Comparison of ENCODE assay signal across 24 mouse cellular contexts in genomic region chr1:138582225-138582624, GRCm38 (mm10). TPM values are rescaled to one million over a fixed set of nuclear protein-coding genes. Genes with fewer than 3 reads are reported as not detected.
A peak's percentile ranks its signal among the peaks of the same experiment; 100 is the strongest.
DNase-seq lines count a peak whose midpoint lies in the region; ATAC-seq and TF ChIP-seq lines count a peak whose summit lies in the region.
"Had no signal": no experiment of that assay in that cellular context is flagged by ENCODE, and none has a peak within 500 bp of the region (broad histone marks: within the 10 kb centered on the region; RNA-seq: fewer than 3 reads in every experiment).

No protein-coding gene starts in this region.

- no peak for TF ChIP-seq RAD21 in CH12.LX (IDR thresholded peaks at IDR 0.05; ENCODE audit: low read depth, low read length)

- H3K36me3 ChIP-seq in lung, postnatal 0 days (ENCODE audit: insufficient read depth, low read length) = no peaks in the 10 kb centered on the region
- peaks cover 5 to 47% of the 10 kb centered on the region in 2 experiments for H3K36me3 ChIP-seq in CH12.LX (replicated peaks in 1 of 2; ENCODE audit: control insufficient read depth in 1 of 2, insufficient read depth in 1 of 2, low read length in 1 of 2)
- H3K36me3 ChIP-seq: embryonic facial prominence, embryonic 13.5 days; heart, embryonic 10.5 days; hindbrain, embryonic 12.5 days; hindbrain, embryonic 15.5 days had no signal

- peak; percentile 49; the same call in 1 of the 2 replicates for ATAC-seq in lung, postnatal 0 days
- ATAC-seq in megakaryocyte progenitor cell, adult 5-6 weeks (replicated peaks; ENCODE audit: poor library complexity) = peak; percentile 70
- ATAC-seq: activated CD4-positive, CD25-positive, alpha-beta regulatory T cell, adult 4 months; forebrain, embryonic 14.5 days; forebrain, postnatal 0 days; intestine, postnatal 0 days had no signal

- 75% methylated on average over 7 of the region's 7 CpGs for WGBS in lung, postnatal 0 days

- dilution Hi-C loops in CH12.LX (cut with MboI; ENCODE audit: extremely low pct_ligation_motif_present, extremely low pct_unique_long_range_greater_than_20kb, low sequenced_read_pairs) = no loop called here

- no peak overlapping the region for H3K4me3 ChIP-seq in lung, postnatal 0 days (ENCODE audit: low read depth, low read length)
- H3K4me3 ChIP-seq in CH12.LX (replicated peaks in 1 of 3; ENCODE audit: low read depth in 2 of 3, low read length in 2 of 3, poor library complexity in 1 of 3) = no peak overlapping the region
- H3K4me3 ChIP-seq: embryonic facial prominence, embryonic 13.5 days; gastrocnemius, adult 2 months; heart, adult 2 months; heart, embryonic 10.5 days; heart, embryonic 13.5 days; hindbrain, embryonic 12.5 days; hindbrain, embryonic 15.5 days had no signal

- no peak overlapping the region for H3K9ac ChIP-seq in lung, postnatal 0 days (replicated peaks; ENCODE audit: low read depth)
- peak overlapping the region; percentile 27 for H3K9ac ChIP-seq in CH12.LX (ENCODE audit: insufficient read depth, low read depth)
- H3K9ac ChIP-seq: embryonic facial prominence, embryonic 13.5 days; forebrain, postnatal 0 days; heart, embryonic 13.5 days; hindbrain, embryonic 12.5 days; hindbrain, embryonic 15.5 days had no signal

- no peaks in the 10 kb centered on the region for H3K27me3 ChIP-seq in lung, postnatal 0 days (replicated peaks; ENCODE audit: insufficient read depth, low read length)
- H3K27me3 ChIP-seq in CH12.LX (replicated peaks) = no peaks in the 10 kb centered on the region
- H3K27me3 ChIP-seq: embryonic facial prominence, embryonic 13.5 days; heart, embryonic 13.5 days; hindbrain, embryonic 12.5 days; hindbrain, embryonic 15.5 days had no signal

- peak; percentile 36 for DNase-seq in lung, postnatal 0 days (ENCODE audit: low spot score)
- no peak for DNase-seq in lung, postnatal 10 days
- DNase-seq in CH12.LX (ENCODE audit: extremely low read depth) = no peak
- DNase-seq in fat pad, adult 2 months (ENCODE audit: extremely low read depth, low read depth, low spot score) = peak; percentile 68
- DNase-seq in urinary bladder, adult 2 months (ENCODE audit: low spot score) = no peak
- no peak for DNase-seq in right cerebral cortex, postnatal 10 days (ENCODE audit: low spot score in 2 of 2)
- DNase-seq: adrenal gland, adult 8-10 months; adrenal gland, postnatal 25 days; cerebellum, adult 18-20 months; cerebellum, adult 9-11 months; cerebellum, postnatal 25 days; forebrain, postnatal 0 days; gastrocnemius, adult 2 months; gastrocnemius, postnatal 14 days; heart, adult 2 months had no signal

- no peak overlapping the region for H3K27ac ChIP-seq in lung, postnatal 0 days (ENCODE audit: low read length)
- 0 out of 2 replicates have a peak overlapping the region, but pooled peaks have one; percentile 20 for H3K27ac ChIP-seq in CH12.LX (ENCODE audit: insufficient read depth, low read depth)
- H3K27ac ChIP-seq: embryonic facial prominence, embryonic 13.5 days; gastrocnemius, adult 2 months; heart, adult 2 months; heart, embryonic 10.5 days; heart, embryonic 13.5 days; hindbrain, embryonic 12.5 days; hindbrain, embryonic 15.5 days had no signal

- TF ChIP-seq EP300 in lung, postnatal 0 days (IDR thresholded peaks at IDR 0.05) = no peak
- TF ChIP-seq EP300 in CH12.LX (IDR thresholded peaks at IDR 0.05; ENCODE audit: low read length) = no peak

- TF ChIP-seq CTCF in lung, postnatal 0 days (IDR thresholded peaks at IDR 0.05) = no peak
- 0 out of 4 replicates have a peak, but pooled peaks of 1 of the 2 experiments have one; percentile 16 for TF ChIP-seq CTCF in CH12.LX (conservative IDR thresholded peaks at IDR 0.05 in 1 of 2, IDR thresholded peaks at IDR 0.05 in 1 of 2; ENCODE audit: low read depth in 2 of 2, low read length in 2 of 2)

- peaks cover 66% of the 10 kb centered on the region for H3K79me2 ChIP-seq in CH12.LX (replicated peaks; ENCODE audit: control insufficient read depth, extremely low read depth, insufficient read depth, poor library complexity, severe bottlenecking)

- no peaks in the 10 kb centered on the region; the same call in 1 of the 2 replicates for H3K4me1 ChIP-seq in lung, postnatal 0 days (ENCODE audit: insufficient read depth, low read depth, low read length)
- H3K4me1 ChIP-seq in CH12.LX (ENCODE audit: control insufficient read depth in 1 of 2, insufficient read depth in 2 of 2) = peaks cover 16 to 82% of the 10 kb centered on the region in 2 experiments; a peak in 3 of 4 replicates
- H3K4me1 ChIP-seq: embryonic facial prominence, embryonic 13.5 days; hindbrain, embryonic 12.5 days; hindbrain, embryonic 15.5 days had no signal

- in situ Hi-C loops in CH12.LX (cut with MboI; ENCODE audit: low pct_ligation_motif_present, low pct_unique_long_range_greater_than_20kb, low sequenced_read_pairs) = no loop called here

- H3K4me2 ChIP-seq in lung, postnatal 0 days (replicated peaks; ENCODE audit: low read depth, low read length) = no peak overlapping the region
- H3K4me2 ChIP-seq in CH12.LX (ENCODE audit: insufficient read depth, low read depth, poor library complexity, severe bottlenecking) = peak overlapping the region; percentile 59
- H3K4me2 ChIP-seq: embryonic facial prominence, embryonic 13.5 days; hindbrain, embryonic 12.5 days; hindbrain, embryonic 15.5 days had no signal

- H3K9me3 ChIP-seq in lung, postnatal 0 days (ENCODE audit: low read length) = no peaks in the 10 kb centered on the region
- H3K9me3 ChIP-seq in CH12.LX (replicated peaks; ENCODE audit: low read length) = no peaks in the 10 kb centered on the region
- H3K9me3 ChIP-seq: embryonic facial prominence, embryonic 13.5 days; heart, embryonic 10.5 days; heart, embryonic 13.5 days; hindbrain, embryonic 12.5 days; hindbrain, embryonic 15.5 days had no signal

- TF ChIP-seq POLR2A in CH12.LX (IDR thresholded peaks at IDR 0.05; ENCODE audit: low read depth, low read length) = no peak

TF ChIP-seq in CH12.LX, 34 proteins besides CTCF, POLR2A, EP300 and RAD21:
- no peak; the same call in 1 of the 2 replicates for TF ChIP-seq IRF4 (IDR thresholded peaks at IDR 0.05; ENCODE audit: low read depth, low read length)
- no peak for TF ChIP-seq TBP (conservative IDR thresholded peaks at IDR 0.05; ENCODE audit: low read depth, low read length)
- TF ChIP-seq USF2 (conservative IDR thresholded peaks at IDR 0.05; ENCODE audit: low read depth, low read length) = no peak
- TF ChIP-seq BHLHE40 (IDR thresholded peaks at IDR 0.05; ENCODE audit: low read depth, low read length) = no peak
- no peak for TF ChIP-seq MAX (IDR thresholded peaks at IDR 0.05; ENCODE audit: low read length)
- TF ChIP-seq SIN3A (IDR thresholded peaks at IDR 0.05; ENCODE audit: low read length) = no peak
- TF ChIP-seq RCOR1 (conservative IDR thresholded peaks at IDR 0.05; ENCODE audit: low read depth, low read length) = no peak
- no peak for TF ChIP-seq JUND (conservative IDR thresholded peaks at IDR 0.05; ENCODE audit: low read depth, low read length)
- no peak for TF ChIP-seq ELF1 (IDR thresholded peaks at IDR 0.05; ENCODE audit: low read depth, low read length)
- no peak for TF ChIP-seq MYC (IDR thresholded peaks at IDR 0.05; ENCODE audit: low read depth, low read length)
- no peak for TF ChIP-seq USF1 (IDR thresholded peaks at IDR 0.05; ENCODE audit: low read depth, low read length)

RNA-seq across cellular contexts. Expression of gene Nek7, which starts 37.7 kb away (rescaled TPM):
- 41.6 and 43.9 TPM in 2 replicates for polyA plus RNA-seq in lung, postnatal 0 days (2015; fragmentation: Nextera tagmentation; extraction: Ambion mirVana)
- total RNA-seq in CH12.LX (2012; rRNA removed) = 29.1 and 34.1 TPM in 2 replicates
- total RNA-seq in CH12.LX (2014; rRNA removed) = 75.1 and 86.1 TPM in 2 replicates
- polyA plus RNA-seq in CH12.LX (2012; ENCODE audit: insufficient read length, low read depth) = 61.8 and 63.7 TPM in 2 replicates
- 30.2 and 34.6 TPM in 2 replicates for total RNA-seq in megakaryocyte progenitor cell, adult 5-6 weeks (2015)
- total RNA-seq in megakaryocyte progenitor cell, adult 5-6 weeks (2017) = 25.8 and 26.6 TPM in 2 replicates
- 36.2 and 47.6 TPM in 2 replicates for polyA plus RNA-seq in urinary bladder, adult 2 months (2012; rRNA removed)

Comparison
In these comparisons a context has a peak if more than half of its experiments do, and no peak if none do; other contexts are left out.
1. DNase-seq: peak in lung, postnatal 0 days (single experiment) and fat pad, adult 2 months (single experiment); none in lung, postnatal 10 days (single experiment), CH12.LX (single experiment), urinary bladder, adult 2 months (single experiment) and right cerebral cortex, postnatal 10 days (0 of 2).